Comparison of ENCODE assay signal across 9 mouse cellular contexts in genomic region chr14:31422961-31423791, GRCm38 (mm10). TPM values are rescaled to one million over a fixed set of nuclear protein-coding genes. Genes with fewer than 3 reads are reported as not detected.
DNase-seq lines count a peak whose midpoint lies in the region; ATAC-seq and TF ChIP-seq lines count a peak whose summit lies in the region.
"Had no signal": no experiment of that assay in that cellular context is flagged by ENCODE, and none has a peak within 500 bp of the region (broad histone marks: within the 10 kb centered on the region; RNA-seq: fewer than 3 reads in every experiment).

No protein-coding gene starts in this region.

- no peak overlapping the region for H3K4me3 ChIP-seq in embryonic facial prominence, embryonic 14.5 days (ENCODE audit: low read depth, low read length)
- H3K4me3 ChIP-seq in embryonic facial prominence, embryonic 10.5 days = no peak overlapping the region
- no peak overlapping the region for H3K4me3 ChIP-seq in lung, embryonic 14.5 days (ENCODE audit: low read depth, low read length)
- H3K4me3 ChIP-seq: neural tube, embryonic 12.5 days had no signal

- peak overlapping the region; percentile 50 for H3K27ac ChIP-seq in embryonic facial prominence, embryonic 14.5 days (replicated peaks; ENCODE audit: low read depth, low read length)
- H3K27ac ChIP-seq in embryonic facial prominence, embryonic 10.5 days (replicated peaks) = no peak overlapping the region
- H3K27ac ChIP-seq in lung, embryonic 14.5 days (ENCODE audit: low read depth) = peak overlapping the region; percentile 73
- H3K27ac ChIP-seq: neural tube, embryonic 12.5 days had no signal

- peaks cover 26% of the 10 kb centered on the region for H3K36me3 ChIP-seq in embryonic facial prominence, embryonic 14.5 days (ENCODE audit: control insufficient read depth, insufficient read depth, low read length)
- H3K36me3 ChIP-seq in embryonic facial prominence, embryonic 10.5 days (replicated peaks) = peaks cover 54% of the 10 kb centered on the region
- H3K36me3 ChIP-seq in lung, embryonic 14.5 days (ENCODE audit: insufficient read depth) = 0 out of 2 replicates have a peak, but pooled peaks cover 2% of the 10 kb centered on the region

- H3K9ac ChIP-seq in embryonic facial prominence, embryonic 14.5 days (ENCODE audit: low read depth, low read length) = no peak overlapping the region
- no peak overlapping the region for H3K9ac ChIP-seq in lung, embryonic 14.5 days
- H3K9ac ChIP-seq: neural tube, embryonic 12.5 days had no signal

- peak; percentile 85 for DNase-seq in embryonic facial prominence, embryonic 14.5 days (ENCODE audit: low spot score)
- no peak for DNase-seq in embryonic facial prominence, embryonic 10.5 days (ENCODE audit: low spot score)
- DNase-seq in adipocyte (ENCODE audit: low spot score) = peak; percentile 42
- DNase-seq in heart, adult 9 months (ENCODE audit: low spot score in 2 of 2) = peak; percentile 83 to 88
- DNase-seq in kidney, adult 9 months = peak; percentile 83
- DNase-seq in lung, embryonic 14.5 days = peak; percentile 96
- peak; percentile 84 to 91 for DNase-seq in spleen, postnatal 36 days (ENCODE audit: low spot score in 2 of 2)
- no peak for DNase-seq in testis, postnatal 10 days (ENCODE audit: low spot score)

- H3K4me1 ChIP-seq in embryonic facial prominence, embryonic 14.5 days (ENCODE audit: control insufficient read depth, insufficient read depth, low read length) = 0 out of 2 replicates have a peak, but pooled peaks cover under 1% of the 10 kb centered on the region
- H3K4me1 ChIP-seq in embryonic facial prominence, embryonic 10.5 days = peaks cover 34% of the 10 kb centered on the region
- peaks cover 16% of the 10 kb centered on the region for H3K4me1 ChIP-seq in lung, embryonic 14.5 days (ENCODE audit: insufficient read depth)

- peak; percentile 67; the same call in 1 of the 2 replicates for ATAC-seq in embryonic facial prominence, embryonic 14.5 days (ENCODE audit: low read depth)
- ATAC-seq in lung, embryonic 14.5 days (ENCODE audit: insufficient read depth) = peak; percentile 87

- no peak for TF ChIP-seq CTCF in lung, embryonic 14.5 days (IDR thresholded peaks at IDR 0.05; ENCODE audit: low read depth)

- 73% methylated on average over 11 of the region's 11 CpGs for WGBS in embryonic facial prominence, embryonic 14.5 days
- WGBS in embryonic facial prominence, embryonic 10.5 days = 84% methylated on average over 11 of the region's 11 CpGs
- 52% methylated on average over 11 of the region's 11 CpGs for WGBS in lung, embryonic 14.5 days

- peaks cover 7% of the 10 kb centered on the region; the same call in 1 of the 2 replicates for H3K9me3 ChIP-seq in embryonic facial prominence, embryonic 14.5 days (ENCODE audit: control insufficient read depth, low read length)
- H3K9me3 ChIP-seq in embryonic facial prominence, embryonic 10.5 days = peaks cover 6% of the 10 kb centered on the region
- no peaks in the 10 kb centered on the region for H3K9me3 ChIP-seq in lung, embryonic 14.5 days (ENCODE audit: low read depth, low read length)

- H3K4me2 ChIP-seq in embryonic facial prominence, embryonic 14.5 days (ENCODE audit: low read depth, low read length) = no peak overlapping the region
- H3K4me2 ChIP-seq in lung, embryonic 14.5 days = peak overlapping the region; percentile 41; the same call in 1 of the 2 replicates
- H3K4me2 ChIP-seq: neural tube, embryonic 12.5 days had no signal

- no peaks in the 10 kb centered on the region for H3K27me3 ChIP-seq in embryonic facial prominence, embryonic 14.5 days (replicated peaks; ENCODE audit: control insufficient read depth, insufficient read depth, low read length)
- no peaks in the 10 kb centered on the region for H3K27me3 ChIP-seq in embryonic facial prominence, embryonic 10.5 days (replicated peaks; ENCODE audit: low read depth, poor library complexity, severe bottlenecking)
- H3K27me3 ChIP-seq in lung, embryonic 14.5 days (ENCODE audit: insufficient read depth, low read length) = no peaks in the 10 kb centered on the region
- H3K27me3 ChIP-seq: neural tube, embryonic 12.5 days had no signal

RNA-seq across cellular contexts. Expression of gene Sh3bp5, which starts 12.7 kb away (rescaled TPM):
- 19.7 and 24.1 TPM in 2 replicates for polyA plus RNA-seq in embryonic facial prominence, embryonic 14.5 days (2014; fragmentation: Nextera tagmentation; extraction: Ambion mirVana)
- polyA plus RNA-seq in embryonic facial prominence, embryonic 10.5 days (2016; fragmentation: Nextera tagmentation; extraction: Ambion mirVana) = 26.3 and 30.2 TPM in 2 replicates
- polyA plus RNA-seq in lung, embryonic 14.5 days (2014; fragmentation: Nextera tagmentation; extraction: Ambion mirVana) = 12.8 and 14.8 TPM in 2 replicates

Comparison
In these comparisons a context has a peak if more than half of its experiments do, and no peak if none do; other contexts are left out.
1. DNase-seq: peak in embryonic facial prominence, embryonic 14.5 days (single experiment), adipocyte (single experiment), heart, adult 9 months (2 of 2), kidney, adult 9 months (single experiment), lung, embryonic 14.5 days (single experiment) and spleen, postnatal 36 days (2 of 2); none in embryonic facial prominence, embryonic 10.5 days (single experiment) and testis, postnatal 10 days (single experiment).